Mouse (Mus musculus) forebrain, embryonic 10.5 days (tissue): ENCODE data around the gene Cpne6. TPM values are rescaled to one million over a fixed set of nuclear protein-coding genes. Genes with fewer than 3 reads are reported as not detected.

ENCODE experiments used
- DNase-seq: peaks from one replicate; pipeline ENCODE4 v3.0.0-alpha.2; 2017; ENCODE audit warnings: low spot score; ENCODE audit errors: extremely low spot score
- H3K27ac ChIP-seq: fragments of 300-500 bp; sonication (generic); 2 replicates; pipeline ENCODE4 v1.5.1; 2016; ENCODE audit warnings: mild to moderate bottlenecking
- H3K27me3 ChIP-seq: fragments of 300-500 bp; sonication (generic); 2 replicates; pipeline ENCODE4 v1.6.1; 2016; ENCODE audit warnings: mild to moderate bottlenecking; ENCODE audit not compliant: poor library complexity, severe bottlenecking
- H3K36me3 ChIP-seq: fragments of 300-500 bp; sonication (generic); replicated peaks from 2 replicates; pipeline ENCODE4 v1.6.1; 2016; ENCODE audit warnings: mild to moderate bottlenecking, moderate library complexity
- H3K4me1 ChIP-seq: fragments of 300-500 bp; sonication (generic); 2 replicates; pipeline ENCODE4 v1.6.1; 2016
- H3K4me3 ChIP-seq: fragments of 300-500 bp; sonication (generic); 2 replicates; pipeline ENCODE4 v1.5.1; 2016; ENCODE audit warnings: mild to moderate bottlenecking, moderate library complexity
- H3K9me3 ChIP-seq: fragments of 300-500 bp; sonication (generic); 2 replicates; pipeline ENCODE4 v1.6.1; 2016; ENCODE audit warnings: mild to moderate bottlenecking, moderate library complexity
- WGBS: fragments of 180-500 bp; shearing (Covaris S2); methylation state at CpG from one replicate; pipeline ENCODE4 v1.1.7; 2016; 5-methylcytosine and 5-hydroxymethylcytosine counted together
- polyA plus RNA-seq: library from polyadenylated mRNA; unstranded; fragments of >200 nt; fragmentation: Nextera tagmentation; extraction: Ambion mirVana; gene quantifications from 2 replicates; pipeline ENCODE4 v1.2.1, GENCODE M21; 2016

Gene Cpne6
- polyA plus RNA-seq, 1 experiment from 2014 or later = 0.05 TPM

GRCm38 (mm10) chr14:55540067-55540786 is 30.0 kb downstream of the Cpne6 start, which contains the start of gene Pck2:
Gene Pck2 (plus strand): TSS chr14:55540266.
- peak; percentile 78 for DNase-seq
- H3K27me3 ChIP-seq = peaks cover 11% of the 10 kb centered on the region
- H3K4me1 ChIP-seq = peaks cover 25% of the 10 kb centered on the region
- H3K27ac ChIP-seq = peak within 1 kb of the TSS; percentile 86
- no peaks in the 10 kb centered on the region for H3K9me3 ChIP-seq
- H3K36me3 ChIP-seq = peaks cover 26% of the 10 kb centered on the region
- under 1% methylated on average over 31 of the region's 32 CpGs for WGBS
- peak within 1 kb of the TSS; percentile 70 for H3K4me3 ChIP-seq

- 7% methylated on average over 10 of the region's 10 CpGs for WGBS
- no peaks in the 10 kb centered on the region for H3K9me3 ChIP-seq
- peak; percentile 33 for DNase-seq
Measured at GRCm38 (mm10) chr14:55540787-55541321, 30.6 kb downstream of the Cpne6 start.

DNA sequence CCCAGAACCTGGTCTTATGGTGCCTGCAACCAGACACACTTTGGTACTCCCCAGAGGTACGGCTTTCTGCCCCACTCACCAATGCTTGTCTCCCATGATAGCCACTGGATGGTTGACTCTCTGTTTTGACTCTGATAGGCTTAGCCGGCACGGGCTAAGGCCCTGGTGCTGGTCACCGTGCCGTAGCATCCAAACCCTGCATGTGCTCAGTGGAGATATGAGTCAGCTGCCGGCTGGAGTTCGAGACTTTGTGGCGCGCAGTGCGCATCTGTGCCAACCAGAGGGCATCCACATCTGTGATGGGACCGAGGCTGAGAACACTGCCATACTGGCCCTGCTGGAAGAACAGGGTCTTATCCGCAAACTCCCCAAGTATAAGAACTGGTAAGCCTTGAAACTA is 32.0 kb downstream of the Cpne6 start:
- Histone ChIP-seq H3K27me3 (peaks cover 11% of the 10 kb centered on the region), H3K27ac (no peak overlapping the region), H3K36me3 (peaks cover 39% of the 10 kb centered on the region), H3K9me3 (no peaks in the 10 kb centered on the region), H3K4me1 (peaks cover 25% of the 10 kb centered on the region), H3K4me3 (no peak overlapping the region)
- DNase-seq = no peak
- 93% methylated on average over 12 of the region's 12 CpGs for WGBS

More at GRCm38 (mm10) chr14:55540787-55541321, 30.6 kb downstream of the Cpne6 start:
- Histone ChIP-seq H3K36me3 (peaks cover 28% of the 10 kb centered on the region), H3K4me3 (peak overlapping the region; percentile 70), H3K4me1 (peaks cover 25% of the 10 kb centered on the region), H3K27ac (peak overlapping the region; percentile 86), H3K27me3 (peaks cover 11% of the 10 kb centered on the region)

DNA sequence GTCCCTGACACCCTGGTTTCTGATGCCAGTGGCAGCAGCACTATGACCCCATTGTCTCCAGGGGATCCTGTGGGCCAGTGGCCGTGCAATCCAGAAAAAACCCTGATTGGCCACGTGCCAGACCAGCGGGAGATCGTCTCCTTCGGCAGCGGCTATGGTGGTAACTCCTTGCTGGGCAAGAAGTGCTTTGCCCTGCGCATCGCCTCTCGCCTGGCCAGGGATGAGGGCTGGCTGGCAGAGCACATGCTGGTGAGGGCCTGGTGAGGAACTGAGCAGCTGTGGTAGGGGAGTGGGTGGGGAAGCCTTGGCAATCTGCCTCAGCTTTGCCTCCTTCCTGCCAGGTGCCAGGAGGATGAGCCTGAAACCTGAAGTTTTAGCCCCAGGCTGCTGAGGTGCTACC is 34.1 kb downstream of the Cpne6 start:
- DNase-seq = no peak
- H3K4me3 ChIP-seq = no peak overlapping the region
- H3K4me1 ChIP-seq = peaks cover 24% of the 10 kb centered on the region
- peaks cover 60% of the 10 kb centered on the region for H3K36me3 ChIP-seq
- H3K27ac ChIP-seq = no peak overlapping the region
- no peaks in the 10 kb centered on the region for H3K9me3 ChIP-seq
- WGBS = 91% methylated on average over 9 of the region's 9 CpGs
- H3K27me3 ChIP-seq = peaks cover under 1% of the 10 kb centered on the region; the same call in 1 of the 2 replicates

- Histone ChIP-seq H3K4me1 (no peaks in the 10 kb centered on the region), H3K27me3 (no peaks in the 10 kb centered on the region), H3K27ac (no peak overlapping the region), H3K9me3 (no peaks in the 10 kb centered on the region), H3K4me3 (no peak overlapping the region), H3K36me3 (peaks cover 37% of the 10 kb centered on the region)
- DNase-seq = no peak
- 89% methylated on average over 6 of the region's 6 CpGs for WGBS
Measured at GRCm38 (mm10) chr14:55550191-55550590, 39.9 kb downstream of the Cpne6 start.

DNA sequence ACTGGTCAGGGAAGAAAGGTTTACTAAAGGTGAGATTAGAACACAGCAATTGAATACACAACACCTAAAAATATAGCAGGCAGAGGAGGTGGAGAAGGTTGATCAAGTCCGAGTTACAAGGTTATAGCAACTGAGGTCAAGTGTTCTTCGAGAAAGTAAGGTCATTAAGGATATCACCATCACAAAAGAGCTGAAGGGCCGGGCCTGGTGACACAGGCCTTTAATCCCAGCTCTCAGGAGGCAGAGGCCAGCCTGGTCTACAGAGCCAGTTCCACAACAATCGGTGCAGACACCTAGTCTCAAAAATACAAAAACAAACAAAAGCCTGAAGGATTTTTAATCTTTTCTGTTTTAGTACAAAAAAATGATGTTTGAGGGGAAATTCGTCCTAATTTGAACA is 41.1 kb downstream of the Cpne6 start:
- Histone ChIP-seq H3K9me3 (no peaks in the 10 kb centered on the region), H3K27me3 (no peaks in the 10 kb centered on the region), H3K4me1 (no peaks in the 10 kb centered on the region), H3K4me3 (no peak overlapping the region), H3K36me3 (peaks cover 29% of the 10 kb centered on the region), H3K27ac (no peak overlapping the region)
- DNase-seq = no peak
- 77% methylated on average over 5 of the region's 5 CpGs for WGBS

- Histone ChIP-seq H3K27me3 (no peaks in the 10 kb centered on the region), H3K4me3 (no peak overlapping the region), H3K27ac (no peak overlapping the region), H3K4me1 (peaks cover 2% of the 10 kb centered on the region; the same call in 1 of the 2 replicates), H3K36me3 (peaks cover 26% of the 10 kb centered on the region), H3K9me3 (no peaks in the 10 kb centered on the region)
- 91% methylated on average over 8 of the region's 8 CpGs for WGBS
- no peak for DNase-seq
Measured at GRCm38 (mm10) chr14:55551794-55552193, 41.5 kb downstream of the Cpne6 start.

- H3K4me1 ChIP-seq = peaks cover 12% of the 10 kb centered on the region
- H3K27me3 ChIP-seq = no peaks in the 10 kb centered on the region
- H3K4me3 ChIP-seq = no peak overlapping the region
- DNase-seq = peak; percentile 8
- H3K27ac ChIP-seq = no peak overlapping the region
- no peaks in the 10 kb centered on the region for H3K36me3 ChIP-seq
- H3K9me3 ChIP-seq = no peaks in the 10 kb centered on the region
Measured at GRCm38 (mm10) chr14:55554635-55555034, 44.4 kb downstream of the Cpne6 start.

DNA sequence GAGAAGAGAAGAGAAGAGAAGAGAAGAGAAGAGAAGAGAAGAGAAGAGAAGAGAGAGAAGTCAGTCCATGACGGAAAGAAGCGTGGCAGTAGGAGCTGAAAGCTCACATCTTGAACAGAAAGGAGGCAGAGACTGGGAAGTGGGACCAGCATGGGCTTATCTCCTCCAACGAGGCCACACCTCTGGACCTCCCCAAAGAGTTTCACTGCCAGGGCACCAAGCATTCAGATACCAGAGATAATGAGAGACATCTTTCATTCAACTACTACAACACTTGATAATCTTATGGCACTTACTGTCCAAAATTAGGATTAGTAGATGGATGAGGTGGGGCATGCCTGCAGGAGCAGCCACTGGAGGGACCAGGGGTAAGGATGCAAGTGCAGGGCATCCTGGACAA is 45.5 kb downstream of the Cpne6 start:
- Histone ChIP-seq H3K9me3 (no peaks in the 10 kb centered on the region), H3K36me3 (no peaks in the 10 kb centered on the region), H3K27me3 (no peaks in the 10 kb centered on the region), H3K4me3 (no peak overlapping the region), H3K4me1 (peaks cover 12% of the 10 kb centered on the region), H3K27ac (no peak overlapping the region)
- no peak for DNase-seq
- WGBS = 82% methylated on average over 3 of the region's 3 CpGs

DNA sequence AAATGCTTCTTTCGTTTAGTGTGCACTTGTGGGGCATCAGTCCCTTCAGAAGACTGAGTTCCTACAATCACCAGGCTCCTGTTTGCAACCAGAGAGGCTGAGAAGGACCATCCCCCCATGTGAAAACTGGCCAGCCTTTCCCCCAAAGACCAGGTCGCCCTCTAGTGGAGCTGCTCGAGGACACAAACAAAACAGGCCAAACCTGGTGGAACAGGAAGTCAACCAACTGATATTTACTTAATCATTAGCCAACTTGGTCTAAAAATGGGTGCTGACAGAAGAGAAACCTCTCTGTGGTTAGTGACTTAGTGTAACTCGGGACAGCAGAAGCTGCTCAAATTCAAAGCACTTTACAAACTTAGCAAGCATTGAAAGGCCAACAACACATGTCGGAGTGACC is 46.8 kb downstream of the Cpne6 start:
- DNase-seq = peak; percentile 51
- H3K27me3 ChIP-seq = no peaks in the 10 kb centered on the region
- no peak overlapping the region for H3K4me3 ChIP-seq
- peaks cover 24% of the 10 kb centered on the region for H3K4me1 ChIP-seq
- no peaks in the 10 kb centered on the region for H3K36me3 ChIP-seq
- no peak overlapping the region for H3K27ac ChIP-seq
- 34% methylated on average over 5 of the region's 5 CpGs for WGBS
- no peaks in the 10 kb centered on the region for H3K9me3 ChIP-seq

GRCm38 (mm10) chr14:55557587-55557986 is 47.3 kb downstream of the Cpne6 start:
- H3K9me3 ChIP-seq = no peaks in the 10 kb centered on the region
- no peak for DNase-seq
- H3K4me3 ChIP-seq = no peak overlapping the region
- peaks cover 25% of the 10 kb centered on the region for H3K4me1 ChIP-seq
- H3K36me3 ChIP-seq = no peaks in the 10 kb centered on the region
- no peak overlapping the region for H3K27ac ChIP-seq
- H3K27me3 ChIP-seq = no peaks in the 10 kb centered on the region
- 92% methylated on average over 3 of the region's 3 CpGs for WGBS

GRCm38 (mm10) chr14:55558740-55559448 is 48.6 kb downstream of the Cpne6 start:
- H3K27ac ChIP-seq = peak overlapping the region; percentile 94; the same call in 1 of the 2 replicates
- WGBS = 63% methylated on average over 6 of the region's 6 CpGs
- peaks cover 8% of the 10 kb centered on the region; the same call in 1 of the 2 replicates for H3K36me3 ChIP-seq
- peak overlapping the region; percentile 66 for H3K4me3 ChIP-seq
- DNase-seq = no peak
- H3K27me3 ChIP-seq = no peaks in the 10 kb centered on the region
- peaks cover 25% of the 10 kb centered on the region for H3K4me1 ChIP-seq
- H3K9me3 ChIP-seq = no peaks in the 10 kb centered on the region

DNA sequence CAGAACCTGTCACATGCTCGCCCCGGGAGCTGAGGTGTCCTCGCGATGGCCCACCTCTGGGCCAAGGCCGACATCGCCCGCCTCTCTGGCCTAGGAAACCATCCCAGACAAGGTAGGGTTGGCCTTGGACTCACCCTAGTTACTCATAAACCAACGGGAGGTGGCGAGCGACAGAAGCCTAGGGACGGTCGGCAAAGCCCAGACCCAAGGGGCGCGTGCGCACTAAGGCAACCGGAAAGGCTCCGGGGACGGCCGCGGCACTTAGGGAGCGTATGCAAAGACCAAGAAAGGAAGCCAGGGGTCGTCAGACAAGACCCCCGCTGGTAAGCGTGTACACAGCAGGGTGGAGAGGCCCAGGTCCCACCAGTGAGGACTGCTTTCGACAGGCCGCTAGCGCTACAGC is 49.6 kb downstream of the Cpne6 start, which contains the start of gene Dcaf11:
Dcaf11 (plus strand) TSS at position 208 of the 403 bp plus-strand sequence.
- peaks cover 25% of the 10 kb centered on the region for H3K4me1 ChIP-seq
- under 1% methylated on average over 27 of the region's 27 CpGs for WGBS
- peak; percentile 92 for DNase-seq
- no peaks in the 10 kb centered on the region for H3K27me3 ChIP-seq
- H3K36me3 ChIP-seq = peaks cover 16% of the 10 kb centered on the region
- H3K9me3 ChIP-seq = no peaks in the 10 kb centered on the region
- H3K4me3 ChIP-seq = peak within 1 kb of the TSS; percentile 66
- peak within 1 kb of the TSS; percentile 94 for H3K27ac ChIP-seq
